Mouse (Mus musculus) stomach, embryonic 16.5 days (tissue): ENCODE measurements around the gene Lmcd1. TPM values are rescaled to one million over a fixed set of nuclear protein-coding genes. Genes with fewer than 3 reads are reported as not detected.
"Not testable (repeated sequence)": the region's sequence is repeated elsewhere in the genome, so short reads cannot be mapped to it uniquely, and the experiment has no call there.

Source experiments
- ATAC-seq: fragments of 200-750 bp; cut with Nextera tagmentation; 2 replicates; pipeline ENCODE4 v1.8.0; 2017; ENCODE audit warnings: moderate number of reproducible peaks, moderate TSS enrichment; ENCODE audit not compliant: insufficient read depth, low FRiP score
- H3K27ac ChIP-seq: fragments of 300-500 bp; sonication (generic); 2 replicates; pipeline ENCODE4 v1.5.1; 2014; ENCODE audit warnings: low read length
- H3K27me3 ChIP-seq: fragments of 300-500 bp; sonication (generic); 2 replicates; pipeline ENCODE4 v1.6.1; 2014; ENCODE audit warnings: low read length, control low read depth, mixed read lengths; ENCODE audit not compliant: control insufficient read depth, insufficient read depth
- H3K36me3 ChIP-seq: fragments of 300-500 bp; sonication (generic); 2 replicates; pipeline ENCODE4 v1.6.1; 2014; ENCODE audit warnings: low read length; ENCODE audit not compliant: control insufficient read depth, insufficient read depth
- H3K4me1 ChIP-seq: fragments of 300-500 bp; sonication (generic); 2 replicates; pipeline ENCODE4 v1.6.1; 2014; ENCODE audit warnings: low read length, control low read depth, mixed read lengths; ENCODE audit not compliant: control insufficient read depth, insufficient read depth
- H3K4me2 ChIP-seq: fragments of 300-500 bp; sonication (generic); 2 replicates; pipeline ENCODE4 v1.6.1; 2014; ENCODE audit warnings: low read depth, low read length, mixed read lengths
- H3K4me3 ChIP-seq: fragments of 300-500 bp; sonication (generic); replicated peaks from 2 replicates; pipeline ENCODE4 v1.5.1; 2014; ENCODE audit warnings: mild to moderate bottlenecking, low read length
- H3K9ac ChIP-seq: fragments of 300-500 bp; sonication (generic); 2 replicates; pipeline ENCODE4 v1.6.1; 2014; ENCODE audit warnings: low read length
- H3K9me3 ChIP-seq: fragments of 300-500 bp; sonication (generic); replicated peaks from 2 replicates; pipeline ENCODE4 v1.6.1; 2016; ENCODE audit warnings: low read length, control low read depth; ENCODE audit not compliant: control insufficient read depth
- WGBS: fragments of 180-500 bp; shearing (Covaris S2); extraction: QIAGEN DNeasy Blood & Tissue Kit; methylation state at CpG from one replicate; pipeline ENCODE4 v1.1.7; 2014; 5-methylcytosine and 5-hydroxymethylcytosine counted together
- polyA plus RNA-seq: library from polyadenylated mRNA; unstranded; fragments of >200 nt; fragmentation: Nextera tagmentation; extraction: Ambion mirVana; gene quantifications from 2 replicates; pipeline ENCODE4 v1.2.1, GENCODE M21; 2015

The Lmcd1 gene
- 15.3 and 30.2 TPM in 2 replicates for polyA plus RNA-seq

GRCm38 (mm10) chr6:112273501-112274205, at the start of gene Lmcd1:
Gene Lmcd1, plus strand, starts transcription at chr6:112273758.
- H3K27ac ChIP-seq, result peak within 1 kb of the TSS; percentile 76
- WGBS, result 3% methylated on average over 21 of the region's 21 CpGs
- H3K4me1 ChIP-seq, result peaks cover 17% of the 10 kb centered on the region
- no peaks in the 10 kb centered on the region for H3K36me3 ChIP-seq
- peak; percentile 96 for ATAC-seq
- H3K9ac ChIP-seq, result peak within 1 kb of the TSS; percentile 68
- peak within 1 kb of the TSS; percentile 73 for H3K4me2 ChIP-seq
- H3K27me3 ChIP-seq, result no peaks in the 10 kb centered on the region
- H3K4me3 ChIP-seq, result peak within 1 kb of the TSS; percentile 45
- no peaks in the 10 kb centered on the region for H3K9me3 ChIP-seq

GRCm38 (mm10) chr6:112223877-112224632, 49.5 kb upstream of the Lmcd1 start:
- ATAC-seq, result no peak

DNA sequence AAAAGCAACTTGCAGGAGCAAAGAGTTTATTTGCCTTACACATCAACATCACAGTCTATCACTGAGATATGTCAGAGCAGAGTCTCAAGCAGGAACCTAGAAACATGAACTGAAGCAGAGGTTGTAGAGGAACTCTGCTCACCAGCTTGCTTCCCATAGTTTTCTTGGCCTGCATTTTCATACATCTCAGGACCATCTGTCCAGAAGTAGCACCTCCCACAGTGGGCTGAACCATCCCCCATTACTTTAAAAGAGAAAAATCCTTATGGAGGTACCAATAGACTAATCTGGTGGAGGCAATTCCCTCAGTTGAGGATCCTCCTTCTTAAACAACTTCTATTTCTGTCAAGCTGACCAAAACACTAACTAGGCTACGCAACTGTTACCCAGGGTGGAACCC, 36.8 kb upstream of the Lmcd1 start:
- H3K9ac ChIP-seq, result no peak overlapping the region
- 91% methylated on average over 1 of the region's 1 CpGs for WGBS

More at GRCm38 (mm10) chr6:112223877-112224632, 49.5 kb upstream of the Lmcd1 start:
- Histone ChIP-seq H3K27me3 (no peaks in the 10 kb centered on the region), H3K4me1 (no peaks in the 10 kb centered on the region), H3K9ac (no peak overlapping the region), H3K4me2 (no peak overlapping the region), H3K27ac (no peak overlapping the region), H3K36me3 (no peaks in the 10 kb centered on the region), H3K4me3 (no peak overlapping the region), H3K9me3 (no peaks in the 10 kb centered on the region)
- 63% methylated on average over 13 of the region's 13 CpGs for WGBS

GRCm38 (mm10) chr6:112242216-112242615, 31.3 kb upstream of the Lmcd1 start:
- H3K9me3 ChIP-seq, result no peaks in the 10 kb centered on the region

More for the DNA sequence above, 36.8 kb upstream of the Lmcd1 start:
- no peak for ATAC-seq
- H3K27ac ChIP-seq, result no peak overlapping the region
- H3K9me3 ChIP-seq, result no peaks in the 10 kb centered on the region
- H3K27me3 ChIP-seq, result no peaks in the 10 kb centered on the region
- no peak overlapping the region for H3K4me3 ChIP-seq
- no peak overlapping the region for H3K4me2 ChIP-seq
- no peaks in the 10 kb centered on the region for H3K36me3 ChIP-seq
- H3K4me1 ChIP-seq, result no peaks in the 10 kb centered on the region

GRCm38 (mm10) chr6:112245639-112246038, 27.9 kb upstream of the Lmcd1 start:
- 30% methylated on average over 4 of the region's 4 CpGs for WGBS
- Histone ChIP-seq H3K36me3 (no peaks in the 10 kb centered on the region), H3K27me3 (no peaks in the 10 kb centered on the region), H3K4me3 (no peak overlapping the region), H3K9ac (no peak overlapping the region), H3K9me3 (no peaks in the 10 kb centered on the region), H3K4me2 (no peak overlapping the region), H3K4me1 (peaks cover 6% of the 10 kb centered on the region; the same call in 1 of the 2 replicates), H3K27ac (no peak overlapping the region)
- ATAC-seq, result peak; percentile 64

More at GRCm38 (mm10) chr6:112242216-112242615, 31.3 kb upstream of the Lmcd1 start:
- no peaks in the 10 kb centered on the region for H3K36me3 ChIP-seq
- 61% methylated on average over 2 of the region's 2 CpGs for WGBS
- H3K27ac ChIP-seq, result no peak overlapping the region
- no peak overlapping the region for H3K4me3 ChIP-seq
- ATAC-seq, result no peak
- peaks cover 6% of the 10 kb centered on the region; the same call in 1 of the 2 replicates for H3K4me1 ChIP-seq
- no peak overlapping the region for H3K9ac ChIP-seq
- no peaks in the 10 kb centered on the region for H3K27me3 ChIP-seq
- H3K4me2 ChIP-seq, result no peak overlapping the region

DNA sequence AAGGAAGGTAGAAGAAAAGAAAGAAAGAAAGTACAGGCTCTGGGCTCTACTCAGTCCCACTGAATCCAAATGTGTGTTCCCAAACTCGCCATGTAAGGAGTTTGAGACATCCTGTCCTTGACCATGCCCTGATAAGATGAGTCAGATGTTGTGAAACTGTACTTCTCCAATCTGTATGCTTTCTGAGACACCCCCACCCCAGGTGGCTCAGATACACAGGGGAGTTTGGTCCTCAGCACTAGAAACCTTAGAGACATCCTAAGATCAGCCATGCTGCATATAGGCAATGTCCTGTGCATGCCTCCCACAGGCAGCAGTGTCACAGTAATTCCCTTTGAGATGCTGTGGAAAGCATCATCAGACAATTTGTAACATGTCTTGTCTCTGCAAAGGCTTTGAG, 26.9 kb upstream of the Lmcd1 start:
- ATAC-seq, result no peak
- Histone ChIP-seq H3K4me2 (no peak overlapping the region), H3K4me1 (peaks cover 6% of the 10 kb centered on the region; the same call in 1 of the 2 replicates), H3K27ac (no peak overlapping the region), H3K9ac (no peak overlapping the region), H3K36me3 (no peaks in the 10 kb centered on the region), H3K9me3 (no peaks in the 10 kb centered on the region), H3K4me3 (no peak overlapping the region), H3K27me3 (no peaks in the 10 kb centered on the region)
- 83% methylated on average over 1 of the region's 1 CpGs for WGBS

- H3K9me3 ChIP-seq, H3K27me3 ChIP-seq, H3K36me3 ChIP-seq, H3K4me1 ChIP-seq, H3K4me3 ChIP-seq, H3K4me2 ChIP-seq, H3K27ac ChIP-seq, H3K9ac ChIP-seq, ATAC-seq: not testable (repeated sequence)
- WGBS, result 95% methylated on average over 2 of the region's 3 CpGs
Measured at GRCm38 (mm10) chr6:112253943-112254342, 19.6 kb upstream of the Lmcd1 start.

GRCm38 (mm10) chr6:112254967-112255366, 18.6 kb upstream of the Lmcd1 start:
- Histone ChIP-seq H3K4me1 (peaks cover 4% of the 10 kb centered on the region; the same call in 1 of the 2 replicates), H3K9me3 (no peaks in the 10 kb centered on the region), H3K9ac (no peak overlapping the region), H3K27ac (no peak overlapping the region), H3K4me2 (no peak overlapping the region), H3K36me3 (no peaks in the 10 kb centered on the region), H3K27me3 (no peaks in the 10 kb centered on the region), H3K4me3 (no peak overlapping the region)
- no peak for ATAC-seq
- WGBS, result 91% methylated on average over 2 of the region's 2 CpGs
